Mouse (Mus musculus): ENCODE measurements around the gene Uchl1.

DNA sequence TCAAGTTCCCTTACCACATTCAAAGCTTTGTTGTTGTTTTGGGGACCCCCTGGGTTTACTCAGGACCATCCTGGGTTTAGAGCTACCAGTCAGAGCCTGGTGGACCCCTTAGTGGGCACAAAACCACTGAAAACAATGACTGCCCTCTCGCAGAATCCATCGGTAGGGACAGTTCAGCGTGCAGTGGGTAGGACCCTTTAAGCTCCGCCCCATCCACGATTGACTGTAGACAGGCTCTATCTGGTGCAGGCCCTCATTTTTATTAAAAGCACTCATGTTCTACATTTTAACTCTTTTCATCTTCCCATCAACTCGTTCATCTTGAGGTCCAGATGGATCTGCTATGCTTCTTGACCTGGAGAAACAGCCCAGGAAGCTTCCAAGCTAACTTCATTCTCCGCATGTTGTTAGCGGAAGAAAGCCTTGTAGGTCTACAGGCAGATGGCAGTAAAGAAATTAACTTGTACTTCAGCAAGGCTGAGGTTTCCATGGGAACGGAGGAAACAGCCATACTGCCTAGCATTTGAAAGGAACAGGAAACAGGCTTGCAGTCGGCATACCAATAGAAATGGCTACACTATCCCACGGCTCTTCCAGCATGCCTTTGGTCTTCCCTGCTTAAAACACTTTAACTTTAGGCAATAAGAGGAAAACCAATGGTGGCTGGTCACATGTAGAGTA lies 54.9 kb downstream of the Uchl1 start:
- TF ChIP-seq POLR2A (IDR thresholded peaks at IDR 0.05; ENCODE audit: extremely low read depth, insufficient read depth, low read length) (no peak), CTCF (IDR thresholded peaks at IDR 0.05; ENCODE audit: extremely low read depth, insufficient read depth, low read length) (peak; percentile 9; the same call in 1 of the 2 replicates)

All from cortical plate, adult 2 months (tissue).